Mouse (Mus musculus): ENCODE measurements around the gene Akap6.

Gene Akap6

GRCm38 (mm10) chr12:52847020-52847419 lies 147.8 kb downstream of the Akap6 start:
- DNase-seq (ENCODE audit: low read depth in 1 of 2, low spot score in 2 of 2): no peak

GRCm38 (mm10) chr12:52847830-52848518 lies 148.8 kb downstream of the Akap6 start:
- no peak for DNase-seq (ENCODE audit: low read depth in 1 of 2, low spot score in 2 of 2)

GRCm38 (mm10) chr12:52848519-52848855 lies 149.3 kb downstream of the Akap6 start:
- no peak for DNase-seq (ENCODE audit: low read depth in 1 of 2, low spot score in 2 of 2)

DNA sequence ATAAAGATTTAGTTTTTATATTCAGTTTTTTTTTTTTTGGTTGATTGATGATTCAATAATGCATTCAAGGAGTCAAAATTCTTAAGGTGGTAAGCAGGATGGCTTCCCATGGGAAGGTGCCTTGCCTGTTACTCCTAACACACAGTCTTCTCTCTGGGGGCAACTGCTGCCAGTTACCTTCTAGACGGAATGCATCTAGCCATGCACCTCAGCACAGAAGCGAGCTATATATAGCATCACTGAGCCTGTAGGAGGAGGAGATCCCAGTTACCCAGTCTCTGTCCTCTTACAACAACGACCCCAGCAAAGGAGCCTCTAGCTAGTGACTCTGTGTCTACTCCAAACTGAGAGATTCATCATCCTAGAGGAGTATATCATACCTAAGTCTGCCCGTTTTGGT lies 150.1 kb downstream of the Akap6 start:
- DNase-seq (ENCODE audit: low read depth in 1 of 2, low spot score in 2 of 2): no peak

DNA sequence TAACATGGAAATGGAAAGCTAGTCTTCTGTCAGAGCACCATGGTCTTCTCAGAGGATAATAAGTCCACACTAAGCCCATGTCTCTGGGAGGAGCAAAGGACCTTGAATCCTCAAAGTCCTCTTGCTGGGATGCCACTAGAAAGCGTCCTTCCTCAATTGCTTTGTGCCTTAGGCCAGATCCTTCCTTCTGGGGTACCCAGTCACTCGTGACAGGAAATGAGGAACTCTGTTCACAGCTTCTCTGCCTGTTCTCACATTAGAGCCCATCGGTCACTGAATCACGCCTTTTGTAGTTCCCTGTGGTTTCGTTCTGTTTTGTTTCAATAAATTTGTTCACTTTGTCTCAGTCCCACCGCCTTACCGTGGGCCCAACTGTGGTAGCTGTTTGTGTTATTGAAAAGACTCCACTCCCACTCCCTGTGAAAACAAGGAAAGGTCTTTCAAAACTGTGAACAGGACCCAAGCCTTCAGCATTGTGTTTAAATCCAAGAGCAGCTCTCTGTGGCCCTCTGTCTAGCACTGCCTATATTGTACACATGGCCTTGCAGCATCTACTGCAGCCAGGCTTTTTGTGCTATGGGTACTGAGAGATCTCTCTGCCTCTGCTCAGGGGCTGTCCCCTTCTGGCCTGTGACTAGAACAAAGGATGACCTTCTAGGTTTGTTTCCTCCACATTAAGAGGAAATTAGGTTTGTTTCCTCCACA lies 151.3 kb downstream of the Akap6 start:
- DNase-seq (ENCODE audit: low read depth in 1 of 2, low spot score in 2 of 2): peak in 1 of 2 experiments; percentile 9

- no peak for DNase-seq (ENCODE audit: low read depth in 1 of 2, low spot score in 2 of 2)
Measured at GRCm38 (mm10) chr12:52851221-52851620, 152.0 kb downstream of the Akap6 start.

- DNase-seq (ENCODE audit: low read depth in 1 of 2, low spot score in 2 of 2): no peak
Measured at GRCm38 (mm10) chr12:52854236-52854679, 155.1 kb downstream of the Akap6 start.

DNA sequence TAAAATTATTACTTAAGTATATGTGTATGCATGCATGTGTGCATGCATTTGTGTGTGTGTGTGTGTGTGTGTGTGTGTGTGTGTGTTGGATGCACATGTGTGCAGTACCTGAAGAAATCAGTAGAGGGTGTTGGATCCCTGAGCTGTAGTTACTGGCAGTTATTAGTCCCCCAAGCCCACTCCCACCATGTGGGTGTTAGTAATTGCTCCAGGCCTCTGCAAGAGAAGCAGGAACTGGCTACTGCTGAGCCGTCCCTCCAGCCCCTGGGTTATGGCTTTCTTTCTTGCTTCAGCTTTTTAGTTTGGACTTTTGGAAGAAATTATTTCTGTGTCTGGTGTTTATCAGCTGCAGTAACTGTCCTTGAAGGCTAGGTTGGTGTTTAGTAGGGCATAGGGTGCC lies 156.9 kb downstream of the Akap6 start:
- no peak for DNase-seq (ENCODE audit: low read depth in 1 of 2, low spot score in 2 of 2)

DNA sequence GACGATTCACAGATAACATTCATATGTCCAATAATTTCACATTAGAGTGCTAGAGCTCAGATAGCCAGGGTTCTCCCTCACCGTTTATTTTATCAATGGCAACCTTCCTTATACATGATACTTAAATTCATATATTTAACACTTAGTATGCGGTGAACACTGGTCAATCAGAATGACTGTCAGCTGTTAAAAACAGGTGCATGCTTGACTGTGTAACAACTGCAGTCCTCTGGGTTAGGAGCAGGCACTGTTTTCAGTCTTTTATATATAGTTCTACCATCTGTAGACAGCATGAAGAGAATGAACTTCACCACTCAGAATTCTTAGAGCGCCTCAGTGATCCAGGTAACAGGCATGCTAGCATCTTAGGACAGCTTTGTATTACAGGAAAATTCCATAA lies 158.1 kb downstream of the Akap6 start:
- DNase-seq (ENCODE audit: low read depth in 1 of 2, low spot score in 2 of 2): no peak

DNA sequence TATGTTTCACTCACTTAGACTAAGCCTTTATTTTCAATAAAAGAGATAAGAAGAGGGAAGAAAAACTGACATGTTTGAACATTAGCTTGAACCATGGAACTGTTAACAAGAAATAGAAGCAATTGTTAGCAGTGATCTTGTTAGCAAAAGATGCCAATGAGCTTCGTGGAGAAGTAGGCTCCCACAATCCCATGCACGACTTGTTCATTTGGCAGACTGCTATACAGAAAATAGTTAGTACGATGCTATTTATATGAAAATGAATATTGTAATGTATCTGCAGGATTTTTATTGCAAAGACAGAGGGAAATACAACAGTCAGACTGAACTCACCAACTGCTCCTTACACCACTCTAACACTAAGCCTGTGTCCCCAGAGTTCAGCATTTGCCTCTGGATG lies 162.7 kb downstream of the Akap6 start:
- no peak for DNase-seq (ENCODE audit: low read depth in 1 of 2, low spot score in 2 of 2)

DNA sequence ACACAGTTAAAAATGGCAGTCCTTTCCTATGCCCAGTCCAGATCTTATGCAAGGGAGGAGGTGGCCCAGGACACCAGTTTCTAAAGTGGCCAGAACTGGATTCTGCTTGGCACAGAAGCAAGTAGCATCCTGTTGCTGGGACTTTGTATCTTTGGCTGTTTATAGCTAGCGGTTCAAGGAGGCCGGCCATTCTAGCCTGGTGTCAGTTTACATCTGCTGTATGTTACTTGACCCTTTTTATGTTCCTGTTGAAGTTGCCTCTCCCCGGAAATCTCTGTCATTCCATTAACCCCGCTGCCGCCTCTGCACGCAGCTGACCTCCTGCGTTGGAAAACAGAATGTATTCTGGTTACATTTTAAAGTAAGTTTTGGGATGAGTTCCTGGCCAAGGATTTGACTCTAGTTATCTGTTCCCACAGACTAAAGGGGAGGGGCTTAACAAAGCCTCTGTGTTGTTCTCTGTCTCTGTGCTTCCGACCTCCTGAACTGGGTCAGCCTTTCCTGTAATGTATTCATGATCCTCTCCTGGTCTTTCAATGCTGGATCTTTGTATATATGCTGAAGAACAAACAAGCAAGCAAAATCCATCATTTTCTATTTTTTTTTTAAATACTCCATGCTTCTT lies 168.9 kb downstream of the Akap6 start:
- DNase-seq (ENCODE audit: low read depth in 1 of 2, low spot score in 2 of 2): no peak

GRCm38 (mm10) chr12:52871604-52872003 lies 172.4 kb downstream of the Akap6 start:
- no peak for DNase-seq (ENCODE audit: low read depth in 1 of 2, low spot score in 2 of 2)

GRCm38 (mm10) chr12:52874332-52874923 lies 175.2 kb downstream of the Akap6 start:
- DNase-seq (ENCODE audit: low read depth in 1 of 2, low spot score in 2 of 2): no peak

GRCm38 (mm10) chr12:52876065-52876464 lies 176.9 kb downstream of the Akap6 start:
- DNase-seq (ENCODE audit: low read depth in 1 of 2, low spot score in 2 of 2): no peak

DNA sequence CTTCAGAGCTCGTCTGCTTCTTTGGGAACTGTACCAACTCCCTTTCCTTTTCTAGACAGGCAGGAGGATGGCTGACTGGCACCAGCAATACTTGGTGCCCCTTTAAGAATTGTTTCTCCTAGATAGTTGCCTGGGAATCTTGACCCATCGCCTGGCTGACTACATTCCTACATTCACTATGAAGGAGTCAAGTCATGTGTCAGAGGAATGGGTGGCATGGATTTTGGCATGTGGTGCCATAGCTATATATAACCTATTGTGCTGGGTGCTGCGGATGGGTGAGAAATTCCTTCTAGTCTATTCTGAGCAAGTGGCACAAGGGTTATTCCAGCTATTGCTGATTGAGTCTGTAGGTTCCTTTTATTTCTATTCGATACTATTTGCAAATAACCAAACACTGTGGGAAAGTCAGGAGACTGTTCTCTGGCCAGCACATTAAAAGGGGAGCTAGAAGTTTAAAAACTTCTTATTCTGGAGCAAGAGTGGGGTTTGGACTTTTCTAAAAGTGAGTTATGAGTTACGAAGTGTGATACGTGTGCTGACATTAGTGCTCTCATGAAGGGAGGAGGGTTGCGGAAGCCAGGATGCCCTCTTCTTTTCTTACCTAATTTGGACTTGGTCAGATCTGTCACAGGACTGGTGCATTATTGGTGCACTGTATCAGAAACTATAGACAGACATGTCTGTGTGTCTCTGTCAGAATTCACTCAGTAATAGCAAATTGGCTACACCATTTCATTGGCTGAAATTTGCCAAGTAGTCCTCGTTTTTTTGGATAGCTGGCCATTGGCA lies 178.0 kb downstream of the Akap6 start:
- no peak for DNase-seq (ENCODE audit: low read depth in 1 of 2, low spot score in 2 of 2)

- DNase-seq (ENCODE audit: low read depth in 1 of 2, low spot score in 2 of 2): no peak
Measured at GRCm38 (mm10) chr12:52879324-52879723, 180.1 kb downstream of the Akap6 start.

DNA sequence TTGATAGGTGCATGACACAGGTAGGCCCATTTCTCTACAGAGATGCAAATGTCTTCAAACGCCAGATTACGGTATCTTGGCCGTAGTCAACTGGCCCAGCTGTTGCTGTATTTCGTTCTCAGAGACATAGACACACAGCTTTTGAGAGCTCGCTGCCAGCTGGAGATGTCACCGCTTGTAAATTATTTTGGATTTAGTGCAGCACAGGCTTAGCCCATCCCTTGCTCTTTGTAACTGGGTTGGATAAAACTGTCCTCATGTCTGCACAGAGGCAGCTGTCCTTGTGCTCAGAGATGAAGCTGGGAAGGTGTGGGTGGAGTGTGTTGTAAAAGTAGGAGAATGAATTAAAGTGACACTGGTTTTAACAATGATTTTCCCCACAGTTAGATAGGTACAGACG lies 193.3 kb downstream of the Akap6 start:
- no peak for DNase-seq (ENCODE audit: low read depth in 1 of 2, low spot score in 2 of 2)

GRCm38 (mm10) chr12:52893656-52894405 lies 194.6 kb downstream of the Akap6 start:
- no peak for DNase-seq (ENCODE audit: low read depth in 1 of 2, low spot score in 2 of 2)

DNA sequence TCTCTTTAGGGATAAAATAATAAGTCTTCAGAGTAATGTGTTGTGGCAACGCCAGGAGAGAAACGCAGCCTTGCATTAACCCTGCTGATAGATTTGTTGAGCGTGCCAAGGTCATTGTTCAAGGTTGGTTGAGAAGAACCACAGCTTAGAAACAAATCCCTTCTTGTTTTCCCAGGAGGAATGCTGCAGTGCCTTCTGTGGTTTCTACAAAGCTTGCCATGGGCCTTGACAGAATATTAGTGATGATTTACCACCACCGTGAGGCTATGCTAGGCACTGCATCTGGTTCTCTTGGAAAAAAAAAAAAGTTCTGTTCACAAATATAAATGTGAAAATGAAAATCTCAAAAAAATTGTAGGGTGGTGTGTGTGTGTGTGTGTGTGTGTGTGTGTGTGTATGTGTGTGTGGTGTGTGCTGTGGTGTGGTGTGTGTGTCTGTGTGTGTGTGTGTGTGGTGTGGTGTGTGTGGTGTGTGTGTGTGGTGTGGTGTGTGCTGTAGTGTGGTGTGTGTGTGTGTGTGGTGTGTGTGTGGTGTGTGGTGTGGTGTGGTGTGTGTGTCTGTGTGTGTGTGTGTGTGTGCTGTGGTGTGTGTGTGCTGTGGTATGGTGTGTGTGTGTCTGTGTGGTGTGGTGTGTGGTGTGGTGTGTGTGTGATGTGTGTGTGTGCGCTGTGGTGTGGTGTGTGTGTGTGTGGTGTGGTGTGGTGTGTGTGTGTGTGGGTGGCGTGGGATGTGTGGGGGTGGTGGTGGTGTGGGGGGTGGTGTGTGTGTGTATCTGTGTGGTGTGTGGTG lies 196.7 kb downstream of the Akap6 start:
- no peak for DNase-seq (ENCODE audit: low read depth in 1 of 2, low spot score in 2 of 2)

GRCm38 (mm10) chr12:52896785-52897184 lies 197.6 kb downstream of the Akap6 start:
- no peak for DNase-seq (ENCODE audit: low read depth in 1 of 2, low spot score in 2 of 2)

Data from monocyte, adult 2 months (primary cell).